Mouse (Mus musculus) CH12.LX (cell line): ENCODE data around the gene Herc3. TPM values are rescaled to one million over a fixed set of nuclear protein-coding genes. Genes with fewer than 3 reads are reported as not detected.

Experiments used
- DNase-seq: peaks from one replicate; pipeline ENCODE4 v3.0.0-alpha.2; 2013; ENCODE audit errors: extremely low read depth
- H3K27ac ChIP-seq: 2 replicates; pipeline ENCODE4 v1.5.1; 2012; ENCODE audit warnings: low read depth, mild to moderate bottlenecking, control low read depth, moderate library complexity; ENCODE audit not compliant: insufficient read depth
- H3K27me3 ChIP-seq: replicated peaks from 2 replicates; pipeline ENCODE3; 2012; ENCODE audit warnings: inconsistent platforms
- H3K36me3 ChIP-seq, 2 experiments: replicated peaks in 1 of 2; 2 replicates each; pipeline versions ENCODE3 to v1.6.1; 2012; ENCODE audit warnings: inconsistent platforms in 1 of 2, low read length in 1 of 2, mild to moderate bottlenecking in 1 of 2, mixed read lengths in 1 of 2, moderate library complexity in 1 of 2; ENCODE audit not compliant: control insufficient read depth in 1 of 2, insufficient read depth in 1 of 2
- H3K4me1 ChIP-seq, 2 experiments: 2 replicates each; pipeline ENCODE4 v1.6.1; 2012; ENCODE audit warnings: inconsistent platforms in 1 of 2, moderate library complexity in 1 of 2; ENCODE audit not compliant: insufficient read depth in 2 of 2, control insufficient read depth in 1 of 2
- H3K4me2 ChIP-seq: 2 replicates; pipeline ENCODE4 v1.6.1; 2012; ENCODE audit warnings: low read depth, mild to moderate bottlenecking, control low read depth; ENCODE audit not compliant: poor library complexity, insufficient read depth, severe bottlenecking
- H3K4me3 ChIP-seq, 3 experiments: fragments of 150-350 bp in 1 of 3; sonication (generic) in 1 of 3; replicated peaks in 1 of 3; 2 replicates each; pipeline versions ENCODE3 to v1.5.1; 2011 to 2012; ENCODE audit warnings: low read depth in 2 of 3, low read length in 2 of 3, mild to moderate bottlenecking in 2 of 3, moderate library complexity in 2 of 3, control low read depth in 1 of 3, improper control_type of control experiment in 1 of 3, inconsistent platforms in 1 of 3, mixed read lengths in 1 of 3; ENCODE audit not compliant: poor library complexity in 1 of 3
- H3K79me2 ChIP-seq: replicated peaks from 2 replicates; pipeline ENCODE4 v1.6.1; 2012; ENCODE audit warnings: mild to moderate bottlenecking, moderate library complexity; ENCODE audit not compliant: control insufficient read depth, poor library complexity, insufficient read depth, severe bottlenecking; ENCODE audit errors: extremely low read depth
- H3K9ac ChIP-seq: 2 replicates; pipeline ENCODE4 v1.6.1; 2012; ENCODE audit warnings: low read depth, mild to moderate bottlenecking, control low read depth, moderate library complexity; ENCODE audit not compliant: insufficient read depth
- H3K9me3 ChIP-seq: replicated peaks from 2 replicates; pipeline ENCODE3; 2012; ENCODE audit warnings: low read length, inconsistent platforms, mixed read lengths
- CHD1 ChIP-seq: IDR thresholded peaks from 2 replicates; pipeline ENCODE4 v1.6.1; 2012; ENCODE audit warnings: low read depth, low read length, improper control_type of control experiment, inconsistent platforms
- CHD2 ChIP-seq: IDR thresholded peaks from 2 replicates; pipeline ENCODE4 v1.6.1; 2011; ENCODE audit warnings: low read length, improper control_type of control experiment
- ELF1 ChIP-seq: IDR thresholded peaks from 2 replicates; pipeline ENCODE4 v1.6.1; 2014; ENCODE audit warnings: low read depth, mild to moderate bottlenecking, inconsistent platforms, low read length, improper control_type of control experiment
- GABPA ChIP-seq: IDR thresholded peaks from 2 replicates; pipeline ENCODE4 v1.6.1; 2012; ENCODE audit warnings: low read depth, low read length, improper control_type of control experiment, inconsistent platforms; ENCODE audit not compliant: insufficient replicate concordance
- HCFC1 ChIP-seq: IDR thresholded peaks from 2 replicates; pipeline ENCODE4 v1.6.1; 2012; ENCODE audit warnings: low read depth, mild to moderate bottlenecking, inconsistent platforms, low read length, improper control_type of control experiment
- JUN ChIP-seq: IDR thresholded peaks from 2 replicates; pipeline ENCODE4 v1.6.1; 2011; ENCODE audit warnings: low read depth, mild to moderate bottlenecking, low read length, improper control_type of control experiment, moderate library complexity; ENCODE audit not compliant: insufficient read depth
- JUND ChIP-seq: conservative IDR thresholded peaks from 2 replicates; pipeline ENCODE4 v1.6.1; 2011; ENCODE audit warnings: low read depth, low read length, improper control_type of control experiment
- MAX ChIP-seq: IDR thresholded peaks from 2 replicates; pipeline ENCODE4 v1.6.1; 2011; ENCODE audit warnings: low read length, improper control_type of control experiment
- MAZ ChIP-seq: IDR thresholded peaks from 2 replicates; pipeline ENCODE4 v1.6.1; 2012; ENCODE audit warnings: low read depth, mild to moderate bottlenecking, inconsistent platforms, low read length, improper control_type of control experiment, moderate library complexity
- MEF2A ChIP-seq: IDR thresholded peaks from 2 replicates; pipeline ENCODE4 v1.6.1; 2014; ENCODE audit warnings: low read depth, mild to moderate bottlenecking, inconsistent platforms, low read length, improper control_type of control experiment, borderline replicate concordance
- NRF1 ChIP-seq: IDR thresholded peaks from 2 replicates; pipeline ENCODE4 v1.6.1; 2014; ENCODE audit warnings: low read depth, mild to moderate bottlenecking, inconsistent platforms, low read length, improper control_type of control experiment, moderate library complexity
- PAX5 ChIP-seq: IDR thresholded peaks from 2 replicates; pipeline ENCODE4 v1.6.1; 2012; ENCODE audit warnings: low read length, inconsistent platforms, mixed read lengths
- RAD21 ChIP-seq: IDR thresholded peaks from 2 replicates; pipeline ENCODE4 v1.6.1; 2011; ENCODE audit warnings: low read depth, mild to moderate bottlenecking, low read length, improper control_type of control experiment, moderate library complexity
- RCOR1 ChIP-seq: conservative IDR thresholded peaks from 2 replicates; pipeline ENCODE4 v1.6.1; 2012; ENCODE audit warnings: low read depth, mild to moderate bottlenecking, inconsistent platforms, low read length, improper control_type of control experiment
- SMC3 ChIP-seq: IDR thresholded peaks from 2 replicates; pipeline ENCODE4 v1.6.1; 2011; ENCODE audit warnings: low read depth, low read length, improper control_type of control experiment
- TCF12 ChIP-seq: IDR thresholded peaks from 2 replicates; pipeline ENCODE4 v1.6.1; 2014; ENCODE audit warnings: low read depth, mild to moderate bottlenecking, inconsistent platforms, low read length, improper control_type of control experiment
- USF1 ChIP-seq: IDR thresholded peaks from 2 replicates; pipeline ENCODE4 v1.6.1; 2014; ENCODE audit warnings: low read depth, mild to moderate bottlenecking, inconsistent platforms, low read length, improper control_type of control experiment
- ZKSCAN1 ChIP-seq: IDR thresholded peaks from 2 replicates; pipeline ENCODE4 v1.6.1; 2012; ENCODE audit warnings: low read depth, inconsistent platforms, low read length, improper control_type of control experiment, borderline replicate concordance
- dilution Hi-C: fragments of 300-500 bp; cut with MboI; formaldehyde crosslinking; loops from 2 replicates; pipeline ENCODE4 v1.14.3; 2020; ENCODE audit warnings: low sequenced_read_pairs; ENCODE audit not compliant: extremely low pct_unique_long_range_greater_than_20kb, extremely low pct_ligation_motif_present
- in situ Hi-C: fragments of 300-500 bp; cut with MboI; formaldehyde crosslinking; loops from 3 replicates; pipeline ENCODE4 v1.14.3; 2019; ENCODE audit warnings: low sequenced_read_pairs, low pct_ligation_motif_present, low pct_unique_long_range_greater_than_20kb, mixed read lengths
- polyA plus RNA-seq: library from polyadenylated mRNA; unstranded; fragments of >175 nt; gene quantifications from 2 replicates; pipeline ENCODE4 v1.2.1, GENCODE M21; 2012; ENCODE audit warnings: low read depth; ENCODE audit not compliant: insufficient read length
- total RNA-seq, 2 experiments: library from RNA; depleted of rRNA; stranded (reverse); fragments of 300-350 nt in 1 of 2; fragments of >200 nt in 1 of 2; gene quantifications; 2 replicates each; pipeline ENCODE4 v1.2.3; 2012 to 2014

The Herc3 gene
- total and polyA plus RNA-seq, 3 experiments, result 15.7 to 19.1 (median 17.8) TPM

DNA sequence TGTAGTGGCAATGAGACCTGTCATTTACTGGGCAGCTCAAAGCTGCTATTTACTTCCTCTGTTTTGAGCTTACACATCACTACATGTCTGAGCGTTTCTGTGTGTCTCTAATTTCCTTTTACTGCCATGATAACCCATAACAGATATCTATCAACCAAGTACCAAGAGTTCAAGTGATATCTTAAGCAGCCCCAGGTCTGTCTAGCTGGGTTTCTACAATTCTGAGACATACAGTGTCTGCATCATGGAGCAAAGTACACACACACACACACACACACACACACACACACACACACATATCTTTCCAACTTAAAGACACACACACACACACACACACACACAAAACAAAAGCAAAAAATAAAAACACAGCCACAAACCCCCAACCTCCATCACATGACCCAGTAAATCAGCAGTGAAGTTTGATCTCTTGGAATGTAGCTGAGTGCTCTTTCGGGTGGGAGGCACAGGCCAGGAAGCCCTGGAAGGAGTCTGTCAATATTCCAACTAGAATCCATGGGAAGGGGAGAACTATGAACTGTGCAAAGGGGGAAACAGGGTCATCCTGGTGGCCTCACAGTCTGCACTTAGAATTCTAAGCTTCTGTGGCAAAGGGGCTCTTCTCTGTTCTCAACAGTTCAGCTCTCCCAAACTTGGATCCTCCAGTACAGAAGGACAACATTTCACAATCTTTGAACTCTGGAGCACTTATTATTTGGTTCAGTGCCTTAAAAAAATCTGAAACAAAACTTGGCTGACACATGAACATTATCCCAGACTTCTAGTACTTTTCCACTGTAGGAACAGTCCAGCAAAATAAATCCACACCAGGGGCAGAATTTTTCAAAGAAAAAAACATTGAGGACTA lies 120.1 kb downstream of the Herc3 start:
- H3K9ac ChIP-seq, result no peak overlapping the region
- dilution Hi-C loops (no loop called here), in situ Hi-C loops (no loop called here)
- H3K4me1 ChIP-seq, result no peaks in the 10 kb centered on the region
- no peak overlapping the region for H3K4me3 ChIP-seq
- H3K4me2 ChIP-seq, result no peak overlapping the region
- TF ChIP-seq CHD2 (no peak), RCOR1 (no peak), MAZ (no peak), GABPA (no peak), ZKSCAN1 (no peak), MEF2A (no peak), PAX5 (no peak), ELF1 (no peak), NRF1 (no peak), JUN (no peak)
- H3K9me3 ChIP-seq, result no peaks in the 10 kb centered on the region
- no peak for DNase-seq
- H3K79me2 ChIP-seq, result no peaks in the 10 kb centered on the region
- no peaks in the 10 kb centered on the region for H3K36me3 ChIP-seq
- no peak overlapping the region for H3K27ac ChIP-seq
- H3K27me3 ChIP-seq, result no peaks in the 10 kb centered on the region

DNA sequence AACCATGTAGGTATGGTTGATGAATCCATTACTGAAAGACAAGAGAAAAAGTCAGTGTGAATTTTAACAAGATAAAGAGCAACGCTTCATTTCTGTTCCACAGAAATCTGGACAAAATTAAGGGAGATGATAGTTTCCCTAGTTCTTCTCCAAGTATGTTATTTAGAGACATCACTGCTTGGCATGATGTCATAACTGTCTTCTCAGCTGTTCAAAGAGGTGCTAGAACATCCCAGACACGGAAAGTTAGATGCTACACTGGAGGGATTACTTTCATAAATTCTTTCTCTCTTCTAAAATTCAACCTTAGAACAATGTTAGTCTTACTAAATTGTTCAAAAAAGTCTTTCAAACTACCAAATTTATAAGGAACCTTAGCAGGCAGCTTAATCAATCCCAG lies 129.3 kb downstream of the Herc3 start:
- dilution Hi-C loops, result no loop called here
- in situ Hi-C loops, result no loop called here
- DNase-seq, result no peak

More for the DNA sequence above, 129.3 kb downstream of the Herc3 start:
- H3K27me3 ChIP-seq, result no peaks in the 10 kb centered on the region
- no peak for TF ChIP-seq CHD1
- TF ChIP-seq MAX, result no peak
- no peak for TF ChIP-seq PAX5
- TF ChIP-seq HCFC1, result no peak
- TF ChIP-seq JUND, result no peak
- no peak for TF ChIP-seq USF1
- no peak for TF ChIP-seq SMC3
- no peak for TF ChIP-seq RCOR1
- TF ChIP-seq ZKSCAN1, result no peak
- TF ChIP-seq GABPA, result no peak
- TF ChIP-seq TCF12, result no peak
- TF ChIP-seq RAD21, result no peak
- TF ChIP-seq, all 38 proteins: peak for 0
- Histone ChIP-seq H3K4me1 (no peaks in the 10 kb centered on the region), H3K4me3 (no peak overlapping the region), H3K79me2 (no peaks in the 10 kb centered on the region), H3K9ac (no peak overlapping the region), H3K27ac (no peak overlapping the region), H3K4me2 (no peak overlapping the region), H3K9me3 (no peaks in the 10 kb centered on the region), H3K36me3 (no peaks in the 10 kb centered on the region)
